Mouse (Mus musculus) limb, embryonic 12.5 days (tissue): ENCODE measurements around the gene Six1. TPM values are rescaled to one million over a fixed set of nuclear protein-coding genes. Genes with fewer than 3 reads are reported as not detected.
A peak's percentile ranks its signal among the peaks of the same experiment; 100 is the strongest.

Experiments
- ATAC-seq: fragments of 200-750 bp; cut with Nextera tagmentation; 2 replicates; pipeline ENCODE4 v1.8.0; 2017; ENCODE audit warnings: low read depth, moderate TSS enrichment; ENCODE audit not compliant: insufficient number of reproducible peaks, insufficient read depth, low FRiP score, low TSS enrichment
- H3K27ac ChIP-seq: fragments of 300-500 bp; sonication (generic); 2 replicates; pipeline ENCODE4 v1.5.1; 2016; ENCODE audit warnings: mild to moderate bottlenecking, moderate library complexity
- H3K27me3 ChIP-seq: fragments of 300-500 bp; sonication (generic); 2 replicates; pipeline ENCODE4 v1.6.1; 2016; ENCODE audit warnings: mild to moderate bottlenecking, moderate library complexity
- H3K36me3 ChIP-seq: fragments of 300-500 bp; sonication (generic); 2 replicates; pipeline ENCODE4 v1.6.1; 2016; ENCODE audit warnings: mild to moderate bottlenecking, moderate library complexity
- H3K4me1 ChIP-seq: fragments of 300-500 bp; sonication (generic); replicated peaks from 2 replicates; pipeline ENCODE4 v1.6.1; 2016
- H3K4me2 ChIP-seq: fragments of 300-500 bp; sonication (generic); 2 replicates; pipeline ENCODE4 v1.6.1; 2016; ENCODE audit warnings: mild to moderate bottlenecking, moderate library complexity
- H3K4me3 ChIP-seq: fragments of 300-500 bp; sonication (generic); replicated peaks from 2 replicates; pipeline ENCODE4 v1.5.1; 2016; ENCODE audit warnings: mild to moderate bottlenecking
- H3K9ac ChIP-seq: fragments of 300-500 bp; sonication (generic); replicated peaks from 2 replicates; pipeline ENCODE4 v1.6.1; 2016; ENCODE audit warnings: mild to moderate bottlenecking, moderate library complexity
- H3K9me3 ChIP-seq: fragments of 300-500 bp; sonication (generic); 2 replicates; pipeline ENCODE4 v1.6.1; 2016; ENCODE audit warnings: mild to moderate bottlenecking, moderate library complexity
- WGBS: fragments of 180-500 bp; shearing (Covaris S2); methylation state at CpG from one replicate; pipeline ENCODE4 v1.1.7; 2016; 5-methylcytosine and 5-hydroxymethylcytosine counted together
- polyA plus RNA-seq: library from polyadenylated mRNA; unstranded; fragments of >200 nt; fragmentation: Nextera tagmentation; extraction: Ambion mirVana; gene quantifications from 2 replicates; pipeline ENCODE4 v1.2.1, GENCODE M21; 2016

Gene Six1
- polyA plus RNA-seq, 1 experiment from 2014 or later = 72.1 TPM

- Histone ChIP-seq H3K9ac (no peak overlapping the region), H3K9me3 (no peaks in the 10 kb centered on the region), H3K27ac (no peak overlapping the region), H3K4me3 (no peak overlapping the region), H3K4me2 (no peak overlapping the region), H3K4me1 (peaks cover 54% of the 10 kb centered on the region), H3K27me3 (peaks cover 88% of the 10 kb centered on the region), H3K36me3 (peaks cover under 1% of the 10 kb centered on the region; the same call in 1 of the 2 replicates)
- 2% methylated on average over 3 of the region's 3 CpGs for WGBS
- no peak for ATAC-seq
Measured at GRCm38 (mm10) chr12:73048537-73048936, 5.2 kb downstream of the Six1 start.

GRCm38 (mm10) chr12:73047576-73047975 is 6.1 kb downstream of the Six1 start:
- Histone ChIP-seq H3K27ac (no peak overlapping the region), H3K4me2 (peak overlapping the region; percentile 75; the same call in 1 of the 2 replicates), H3K36me3 (peaks cover 5% of the 10 kb centered on the region; the same call in 1 of the 2 replicates), H3K9ac (no peak overlapping the region), H3K9me3 (no peaks in the 10 kb centered on the region), H3K4me3 (no peak overlapping the region), H3K27me3 (peaks cover 86% of the 10 kb centered on the region), H3K4me1 (peaks cover 45% of the 10 kb centered on the region)
- 2% methylated on average over 2 of the region's 2 CpGs for whole genome bisulfite sequencing
- ATAC-seq = no peak

GRCm38 (mm10) chr12:73046607-73047180 is 7.0 kb downstream of the Six1 start:
- H3K4me2 ChIP-seq = peak overlapping the region; percentile 75
- H3K9ac ChIP-seq = peak overlapping the region; percentile 92
- peak; percentile 86 for ATAC-seq
- H3K27me3 ChIP-seq = peaks cover 83% of the 10 kb centered on the region
- peaks cover 5% of the 10 kb centered on the region; the same call in 1 of the 2 replicates for H3K36me3 ChIP-seq
- WGBS = under 1% methylated on average over 38 of the region's 38 CpGs
- no peaks in the 10 kb centered on the region for H3K9me3 ChIP-seq
- H3K4me1 ChIP-seq = peaks cover 36% of the 10 kb centered on the region
- peak overlapping the region; percentile 80 for H3K4me3 ChIP-seq
- H3K27ac ChIP-seq = peak overlapping the region; percentile 94

- H3K4me1 ChIP-seq = peaks cover 35% of the 10 kb centered on the region
- peak overlapping the region; percentile 92 for H3K9ac ChIP-seq
- no peak; the same call in 1 of the 2 replicates for ATAC-seq
- peaks cover 5% of the 10 kb centered on the region; the same call in 1 of the 2 replicates for H3K36me3 ChIP-seq
- peak overlapping the region; percentile 75 for H3K4me2 ChIP-seq
- H3K27ac ChIP-seq = peak overlapping the region; percentile 94
- H3K9me3 ChIP-seq = no peaks in the 10 kb centered on the region
- H3K27me3 ChIP-seq = peaks cover 84% of the 10 kb centered on the region
- H3K4me3 ChIP-seq = peak overlapping the region; percentile 80
- under 1% methylated on average over 84 of the region's 85 CpGs for WGBS
Measured at GRCm38 (mm10) chr12:73045724-73046606, 7.7 kb downstream of the Six1 start.

DNA sequence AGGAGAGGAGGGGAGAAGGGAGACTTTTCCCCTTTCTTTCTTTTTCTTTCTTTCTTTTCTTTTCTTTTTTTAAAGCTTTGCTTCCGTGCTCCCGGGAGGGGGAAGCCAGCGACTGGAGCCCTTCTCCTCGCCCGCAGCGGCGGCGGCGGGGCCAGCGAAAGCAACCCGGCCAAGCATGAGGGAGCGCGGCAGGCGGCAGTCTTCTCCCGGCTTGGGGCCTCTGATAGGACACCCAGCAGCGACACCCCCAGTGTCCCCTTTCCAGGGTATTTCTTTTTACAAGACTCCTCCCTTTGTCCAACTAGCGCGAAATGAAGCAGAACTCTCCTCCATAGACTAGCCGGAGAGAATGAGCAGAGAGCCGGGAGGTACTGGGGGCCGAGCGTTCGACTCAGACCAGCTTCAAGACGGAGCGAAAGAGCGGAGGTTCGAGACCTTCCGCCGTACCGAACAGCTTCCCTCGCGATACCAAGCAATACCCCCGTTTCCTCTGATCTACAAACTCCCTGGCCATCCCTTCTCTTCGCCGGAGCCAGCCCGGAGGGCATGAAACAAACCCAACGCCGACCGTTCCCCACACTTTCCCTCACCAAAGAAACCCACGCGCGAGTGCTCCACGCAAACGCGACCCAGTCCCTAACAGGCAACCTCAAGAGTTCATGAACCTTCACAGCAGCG is 8.5 kb downstream of the Six1 start:
- Histone ChIP-seq H3K4me1 (peaks cover 35% of the 10 kb centered on the region), H3K36me3 (peaks cover 5% of the 10 kb centered on the region; the same call in 1 of the 2 replicates), H3K27ac (peak overlapping the region; percentile 94), H3K27me3 (peaks cover 84% of the 10 kb centered on the region), H3K9me3 (no peaks in the 10 kb centered on the region), H3K4me3 (peak overlapping the region; percentile 80), H3K9ac (peak overlapping the region; percentile 92), H3K4me2 (peak overlapping the region; percentile 75)
- under 1% methylated on average over 46 of the region's 46 CpGs for WGBS
- ATAC-seq = no peak

DNA sequence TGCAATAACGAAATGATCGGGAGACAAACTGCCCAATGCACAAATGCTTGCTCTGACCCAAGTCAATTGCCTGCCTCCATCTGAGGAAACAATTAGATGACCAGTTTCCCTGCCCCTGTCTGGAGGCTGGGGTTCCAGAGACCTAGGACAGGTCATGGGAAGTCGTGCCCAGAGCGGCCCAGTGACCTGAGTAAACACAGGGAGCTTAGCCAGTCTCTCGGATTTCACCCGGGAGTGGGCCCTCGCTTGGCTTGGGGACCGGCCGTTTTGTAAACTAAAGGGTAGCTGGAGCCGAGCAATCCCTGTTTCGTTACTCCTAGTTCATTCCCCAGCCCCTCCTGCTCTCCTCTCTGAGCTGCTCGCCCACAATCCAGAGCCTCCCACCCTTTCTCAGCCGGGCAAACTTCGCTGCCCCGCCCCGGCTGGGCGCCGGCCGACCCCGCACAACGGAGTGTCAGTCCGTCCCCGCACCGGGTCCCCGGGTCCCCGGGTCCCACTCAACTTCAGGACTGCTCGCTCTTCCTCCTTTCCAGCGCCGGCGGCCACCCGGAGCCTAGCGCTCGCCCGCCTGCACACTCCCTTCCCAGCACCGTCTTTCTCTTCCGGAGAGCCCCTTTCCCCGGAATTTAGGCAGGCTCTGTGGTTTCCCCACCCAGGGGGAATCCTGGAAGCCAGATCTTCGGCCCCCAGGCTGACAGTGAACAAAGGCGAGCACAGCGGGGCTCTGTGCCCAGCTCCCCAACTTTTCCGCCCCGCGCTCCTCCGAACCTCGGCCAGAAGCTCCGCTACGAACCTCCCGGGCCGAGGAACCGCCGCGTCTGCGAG is 9.3 kb downstream of the Six1 start:
- under 1% methylated on average over 53 of the region's 53 CpGs for WGBS
- Histone ChIP-seq H3K9ac (peak overlapping the region; percentile 92), H3K4me1 (peaks cover 38% of the 10 kb centered on the region), H3K9me3 (no peaks in the 10 kb centered on the region), H3K4me2 (peak overlapping the region; percentile 75), H3K4me3 (peak overlapping the region; percentile 80), H3K27ac (peak overlapping the region; percentile 94), H3K27me3 (peaks cover 84% of the 10 kb centered on the region), H3K36me3 (peaks cover 5% of the 10 kb centered on the region; the same call in 1 of the 2 replicates)
- ATAC-seq = no peak

DNA sequence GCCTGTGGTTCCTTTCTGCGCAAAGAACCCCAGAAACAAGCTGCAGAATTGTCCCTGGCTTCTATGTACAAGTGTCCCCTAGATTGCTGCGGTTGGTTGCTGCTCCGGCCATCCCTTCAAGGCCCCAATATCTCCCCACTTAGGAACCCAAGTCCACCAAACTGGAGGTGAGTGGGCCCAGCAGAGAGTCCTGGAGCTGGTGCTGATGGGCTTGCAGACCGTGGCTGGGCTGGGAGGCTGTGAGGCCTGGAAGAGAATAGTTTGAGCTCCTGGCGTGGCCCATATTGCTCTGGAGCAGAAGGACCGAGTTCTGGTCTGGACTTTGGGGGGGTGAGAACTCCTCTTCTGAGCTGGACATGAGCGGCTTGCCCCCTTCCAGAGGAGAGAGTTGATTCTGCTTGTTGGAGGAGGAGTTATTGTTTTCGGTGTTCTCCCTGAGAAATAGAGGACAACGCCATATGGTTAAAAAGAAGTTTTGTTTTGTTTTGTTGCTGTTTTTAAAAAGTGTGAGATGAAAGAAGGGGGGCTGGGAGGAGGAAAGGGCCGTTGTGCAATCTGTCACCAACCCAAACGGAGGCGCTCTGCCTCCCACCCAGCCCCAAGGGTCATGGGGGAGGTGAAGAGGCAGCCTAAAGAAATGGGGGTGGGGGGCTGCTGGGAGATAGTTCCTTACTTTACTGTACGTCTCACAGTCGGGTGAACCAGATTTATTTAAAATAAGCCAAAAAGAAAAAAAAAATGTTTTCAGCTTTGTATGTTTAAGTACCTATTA is 10.1 kb downstream of the Six1 start:
- Histone ChIP-seq H3K4me3 (peak overlapping the region; percentile 80), H3K9me3 (no peaks in the 10 kb centered on the region), H3K36me3 (peaks cover 10% of the 10 kb centered on the region; the same call in 1 of the 2 replicates), H3K27ac (peak overlapping the region; percentile 64; the same call in 1 of the 2 replicates), H3K27me3 (peaks cover 85% of the 10 kb centered on the region), H3K4me1 (peaks cover 45% of the 10 kb centered on the region), H3K9ac (peak overlapping the region; percentile 92), H3K4me2 (peak overlapping the region; percentile 75)
- ATAC-seq = no peak
- 9% methylated on average over 14 of the region's 14 CpGs for WGBS

- peaks cover 83% of the 10 kb centered on the region for H3K27me3 ChIP-seq
- peak overlapping the region; percentile 64; the same call in 1 of the 2 replicates for H3K27ac ChIP-seq
- peak overlapping the region; percentile 75 for H3K4me2 ChIP-seq
- H3K4me3 ChIP-seq = peak overlapping the region; percentile 80
- H3K9me3 ChIP-seq = no peaks in the 10 kb centered on the region
- H3K9ac ChIP-seq = peak overlapping the region; percentile 92
- peaks cover 10% of the 10 kb centered on the region; the same call in 1 of the 2 replicates for H3K36me3 ChIP-seq
- H3K4me1 ChIP-seq = peaks cover 49% of the 10 kb centered on the region
- ATAC-seq = no peak
- WGBS = 0% methylated on average over 2 of the region's 2 CpGs
Measured at GRCm38 (mm10) chr12:73042903-73043302, 10.8 kb downstream of the Six1 start.

GRCm38 (mm10) chr12:73042406-73042805 is 11.3 kb downstream of the Six1 start:
- Histone ChIP-seq H3K9me3 (no peaks in the 10 kb centered on the region), H3K27me3 (peaks cover 83% of the 10 kb centered on the region), H3K36me3 (peaks cover 10% of the 10 kb centered on the region; the same call in 1 of the 2 replicates), H3K9ac (peak overlapping the region; percentile 58), H3K27ac (no peak overlapping the region), H3K4me1 (peaks cover 47% of the 10 kb centered on the region), H3K4me3 (peak overlapping the region; percentile 80), H3K4me2 (peak overlapping the region; percentile 75)
- no peak for ATAC-seq
- WGBS = 6% methylated on average over 5 of the region's 5 CpGs

DNA sequence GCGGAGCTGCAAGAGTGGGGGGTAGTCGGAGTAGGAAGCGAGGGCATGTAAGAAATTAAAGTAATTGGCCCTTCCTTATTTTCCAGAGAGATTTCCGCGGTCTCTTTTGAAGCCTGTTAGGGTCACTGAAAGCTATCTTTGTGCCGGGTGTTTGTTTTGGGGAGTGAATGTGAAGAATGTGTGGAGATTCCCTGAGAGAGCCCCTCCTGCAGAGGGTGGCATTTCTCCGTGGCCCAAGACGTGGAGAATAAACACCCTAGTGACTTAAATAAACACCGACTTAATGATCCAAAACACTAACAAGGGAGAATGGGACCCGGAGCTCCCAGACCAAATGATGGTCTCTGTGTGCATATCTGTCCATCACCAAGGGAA is 12.4 kb downstream of the Six1 start:
- H3K9ac ChIP-seq = peak overlapping the region; percentile 61
- peak overlapping the region; percentile 68; the same call in 1 of the 2 replicates for H3K27ac ChIP-seq
- peak overlapping the region; percentile 75 for H3K4me2 ChIP-seq
- H3K9me3 ChIP-seq = no peaks in the 10 kb centered on the region
- 1% methylated on average over 10 of the region's 10 CpGs for WGBS
- H3K4me3 ChIP-seq = peak overlapping the region; percentile 80
- peaks cover 10% of the 10 kb centered on the region; the same call in 1 of the 2 replicates for H3K36me3 ChIP-seq
- H3K4me1 ChIP-seq = peaks cover 37% of the 10 kb centered on the region
- no peak for ATAC-seq
- H3K27me3 ChIP-seq = peaks cover 77% of the 10 kb centered on the region
